Mouse (Mus musculus) testis, adult 2 months (tissue): ENCODE data around the gene Skp2. TPM values are rescaled to one million over a fixed set of nuclear protein-coding genes. Genes with fewer than 3 reads are reported as not detected.
"Not testable (repeated sequence)": the region's sequence is repeated elsewhere in the genome, so short reads cannot be mapped to it uniquely, and the experiment has no call there.

Experiments used
- H3K27ac ChIP-seq: fragments of 200-500 bp; 2 replicates; pipeline ENCODE4 v1.5.1; 2012; ENCODE audit warnings: low read depth, low read length; ENCODE audit not compliant: control insufficient read depth, insufficient read depth
- H3K27me3 ChIP-seq: fragments of 200-500 bp; 2 replicates; pipeline ENCODE4 v1.6.1; 2012; ENCODE audit warnings: mild to moderate bottlenecking, low read length, moderate library complexity; ENCODE audit not compliant: control insufficient read depth, insufficient read depth
- H3K36me3 ChIP-seq: fragments of 200-500 bp; 2 replicates; pipeline ENCODE4 v1.6.1; 2012; ENCODE audit warnings: mild to moderate bottlenecking, low read length; ENCODE audit not compliant: control insufficient read depth, insufficient read depth
- H3K4me1 ChIP-seq: fragments of 200-500 bp; 2 replicates; pipeline ENCODE4 v1.6.1; 2012; ENCODE audit warnings: low read length; ENCODE audit not compliant: control insufficient read depth, insufficient read depth
- H3K4me3 ChIP-seq: fragments of 200-500 bp; 2 replicates; pipeline ENCODE4 v1.5.1; 2012; ENCODE audit warnings: low read depth, mild to moderate bottlenecking, low read length, moderate library complexity, mixed read lengths; ENCODE audit not compliant: control insufficient read depth
- CTCF ChIP-seq: fragments of 200-500 bp; IDR thresholded peaks from 2 replicates; pipeline ENCODE4 v1.5.1; 2012; ENCODE audit warnings: low read depth, mild to moderate bottlenecking, inconsistent platforms, low read length, moderate library complexity; ENCODE audit not compliant: control insufficient read depth, insufficient read depth, insufficient replicate concordance
- POLR2A ChIP-seq: fragments of 200-500 bp; IDR thresholded peaks from 2 replicates; pipeline ENCODE4 v1.6.1; 2012; ENCODE audit warnings: low read depth, mild to moderate bottlenecking, inconsistent platforms, low read length, moderate library complexity; ENCODE audit not compliant: control insufficient read depth
- polyA plus RNA-seq: library from polyadenylated mRNA; depleted of rRNA; stranded (reverse); fragments of >200 nt; gene quantifications from 2 replicates; pipeline ENCODE4 v1.2.3, GENCODE M21; 2012; rRNA removed

Gene Skp2
- 142 and 149 TPM in 2 replicates for polyA plus RNA-seq

DNA sequence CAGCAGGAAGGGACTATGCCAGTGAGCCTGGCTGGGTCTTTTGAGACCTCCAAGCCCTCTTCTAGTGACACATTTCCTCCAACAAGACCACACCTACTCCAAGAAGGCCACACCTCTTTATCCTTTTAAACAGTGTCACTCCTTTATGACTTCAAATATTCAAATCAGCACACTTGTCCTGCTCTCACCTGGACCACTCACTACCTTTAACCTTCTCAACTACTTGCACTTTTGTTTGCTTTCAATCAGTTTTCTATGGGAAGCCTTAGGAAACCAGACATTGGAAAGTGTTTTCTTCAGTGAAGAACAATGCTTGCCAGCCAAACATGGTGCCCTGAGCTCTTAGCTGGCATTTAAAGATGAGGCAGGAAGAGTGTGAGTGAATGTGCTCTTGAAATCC lies at the start of gene Skp2:
Gene Skp2, minus strand, starts transcription at position 101 of the 400 bp plus-strand sequence.
- no peaks in the 10 kb centered on the region for H3K27me3 ChIP-seq
- H3K27ac ChIP-seq = peak within 1 kb of the TSS; percentile 76
- no peak for TF ChIP-seq CTCF
- TF ChIP-seq POLR2A = peak; percentile 43; the same call in 1 of the 2 replicates
- no peaks in the 10 kb centered on the region for H3K4me1 ChIP-seq
- H3K4me3 ChIP-seq = peak within 1 kb of the TSS; percentile 84
- H3K36me3 ChIP-seq = peaks cover 2% of the 10 kb centered on the region; the same call in 1 of the 2 replicates

DNA sequence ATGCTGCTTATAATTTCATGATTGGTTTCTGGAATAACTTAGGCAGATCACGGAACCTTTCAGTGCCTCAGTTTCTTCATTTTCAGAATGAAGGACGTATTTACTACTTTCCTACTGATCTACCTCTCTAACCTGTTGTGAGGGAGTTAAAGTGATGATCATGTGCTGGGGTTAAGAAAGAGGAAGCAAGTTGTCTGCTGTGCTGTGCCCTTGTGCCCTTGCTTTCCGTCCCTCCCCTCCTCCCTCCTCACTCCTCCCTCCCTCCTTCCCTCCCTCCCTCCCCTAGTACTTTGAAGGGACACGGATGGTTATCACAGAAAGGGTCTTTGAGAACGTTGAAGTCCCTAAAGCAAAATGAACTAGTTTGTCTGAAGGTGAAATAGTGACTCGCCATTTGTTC lies 43.2 kb upstream of the Skp2 start:
- H3K27ac ChIP-seq = no peak overlapping the region
- no peaks in the 10 kb centered on the region for H3K36me3 ChIP-seq
- no peaks in the 10 kb centered on the region for H3K27me3 ChIP-seq
- no peak overlapping the region for H3K4me3 ChIP-seq
- no peaks in the 10 kb centered on the region for H3K4me1 ChIP-seq
- no peak for TF ChIP-seq CTCF
- no peak for TF ChIP-seq POLR2A

DNA sequence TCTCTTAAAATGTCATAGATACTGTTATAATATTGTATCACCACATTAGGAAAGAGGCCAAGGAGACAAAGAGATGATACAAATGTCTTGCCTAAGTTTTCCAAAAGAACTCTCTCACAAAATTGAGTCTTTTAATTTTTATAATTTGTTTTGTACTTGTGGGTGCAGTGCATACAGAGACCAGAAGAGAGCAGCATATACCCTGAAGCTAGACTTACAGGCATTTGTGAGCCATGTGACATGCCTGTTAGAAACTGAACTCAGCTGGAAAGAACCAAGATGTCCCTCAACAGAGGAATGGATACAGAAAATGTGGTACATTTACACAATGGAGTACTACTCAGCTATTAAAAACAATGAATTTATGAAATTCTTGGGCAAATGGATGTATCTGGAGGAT lies 37.5 kb upstream of the Skp2 start:
- not testable (repeated sequence) for H3K27ac ChIP-seq, H3K27me3 ChIP-seq, H3K4me3 ChIP-seq, H3K36me3 ChIP-seq, H3K4me1 ChIP-seq

DNA sequence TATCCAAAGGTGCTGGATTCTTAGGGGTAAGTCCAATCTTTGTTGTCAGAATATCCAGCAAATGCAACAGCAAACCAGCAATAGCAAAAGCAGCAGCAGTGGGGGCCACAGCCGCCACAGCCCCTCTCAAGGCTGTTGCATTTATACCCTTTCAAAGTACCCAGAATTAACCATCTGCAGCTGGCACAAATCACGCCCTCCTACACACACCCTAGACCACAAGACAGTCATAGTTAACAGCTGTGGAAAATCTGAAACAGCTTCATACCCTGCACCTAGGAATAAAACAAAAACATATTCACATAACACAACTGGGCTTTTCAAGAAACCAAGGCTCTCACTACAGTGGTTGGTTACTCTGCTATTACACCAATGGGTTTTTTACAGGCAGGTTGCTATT lies 34.6 kb upstream of the Skp2 start:
- Histone ChIP-seq H3K36me3 (peaks cover 3% of the 10 kb centered on the region), H3K27ac (no peak overlapping the region), H3K27me3 (no peaks in the 10 kb centered on the region), H3K4me1 (no peaks in the 10 kb centered on the region), H3K4me3 (no peak overlapping the region)
- TF ChIP-seq POLR2A = no peak
- no peak for TF ChIP-seq CTCF

DNA sequence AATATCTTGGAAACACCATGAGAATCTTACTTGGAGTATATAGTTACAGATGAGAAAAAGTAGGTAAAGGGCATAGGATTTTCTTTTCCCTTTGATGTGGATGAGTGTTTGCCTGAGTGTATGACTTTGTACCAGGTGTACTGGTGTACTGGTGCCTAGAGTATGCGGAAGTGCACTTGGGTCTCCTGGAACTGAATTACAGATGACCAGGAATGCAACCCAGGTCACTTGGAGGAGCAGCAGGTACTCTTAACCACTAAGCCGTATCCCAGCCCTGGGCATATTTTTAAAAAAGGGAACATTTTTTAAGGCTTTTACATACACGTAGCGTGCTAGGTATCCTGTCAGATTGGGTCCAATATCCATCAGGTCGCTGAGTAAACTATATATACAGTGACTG lies 28.8 kb upstream of the Skp2 start:
- Histone ChIP-seq H3K4me1 (no peaks in the 10 kb centered on the region), H3K4me3 (no peak overlapping the region), H3K27ac (no peak overlapping the region), H3K27me3 (no peaks in the 10 kb centered on the region), H3K36me3 (peaks cover 5% of the 10 kb centered on the region)
- TF ChIP-seq POLR2A (no peak), CTCF (no peak)

DNA sequence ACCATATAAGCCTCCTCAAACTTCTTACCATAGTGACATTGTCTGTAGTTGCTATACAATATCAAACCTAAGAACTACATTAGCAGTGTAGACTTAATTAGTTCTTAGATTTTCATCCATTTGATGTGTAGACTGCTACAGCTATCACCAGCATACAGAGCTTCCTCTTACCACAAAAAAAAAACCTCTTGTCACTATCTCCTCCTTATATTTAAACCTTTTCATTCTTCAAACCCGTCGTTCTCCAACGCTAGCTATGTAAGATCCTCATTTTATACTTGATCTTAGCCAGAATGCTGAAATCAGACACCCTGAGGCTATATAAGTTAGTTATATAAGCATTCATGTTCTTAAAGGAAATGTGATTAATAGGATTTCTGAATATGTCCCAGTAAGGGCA lies 21.8 kb upstream of the Skp2 start:
- TF ChIP-seq CTCF (no peak), POLR2A (no peak)
- H3K27ac ChIP-seq = no peak overlapping the region
- no peaks in the 10 kb centered on the region for H3K27me3 ChIP-seq
- no peak overlapping the region for H3K4me3 ChIP-seq
- H3K4me1 ChIP-seq = no peaks in the 10 kb centered on the region
- peaks cover 1% of the 10 kb centered on the region; the same call in 1 of the 2 replicates for H3K36me3 ChIP-seq

DNA sequence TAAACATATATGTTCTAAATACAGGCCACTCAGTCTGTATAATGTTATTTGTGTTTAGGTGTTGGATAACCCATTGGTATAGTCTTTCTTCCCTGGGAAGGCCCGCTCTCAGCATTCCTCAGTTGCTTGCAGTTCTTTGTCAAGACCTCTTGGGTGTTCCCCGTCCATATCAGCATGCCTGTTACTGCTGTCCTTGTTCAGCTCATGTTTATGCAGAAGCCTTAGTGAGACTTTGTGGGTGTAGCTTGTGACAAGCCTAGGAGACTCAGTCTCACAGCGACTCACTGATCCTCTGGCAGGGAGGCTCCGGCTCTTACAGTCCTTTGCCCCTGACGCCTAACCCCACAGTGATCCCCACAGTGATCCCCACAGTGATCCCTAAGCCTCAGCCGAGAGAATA lies 8.9 kb upstream of the Skp2 start:
- H3K4me3 ChIP-seq = no peak overlapping the region
- peaks cover 1% of the 10 kb centered on the region; the same call in 1 of the 2 replicates for H3K36me3 ChIP-seq
- no peaks in the 10 kb centered on the region for H3K27me3 ChIP-seq
- TF ChIP-seq POLR2A (no peak), CTCF (no peak)
- H3K4me1 ChIP-seq = no peaks in the 10 kb centered on the region
- H3K27ac ChIP-seq = no peak overlapping the region

DNA sequence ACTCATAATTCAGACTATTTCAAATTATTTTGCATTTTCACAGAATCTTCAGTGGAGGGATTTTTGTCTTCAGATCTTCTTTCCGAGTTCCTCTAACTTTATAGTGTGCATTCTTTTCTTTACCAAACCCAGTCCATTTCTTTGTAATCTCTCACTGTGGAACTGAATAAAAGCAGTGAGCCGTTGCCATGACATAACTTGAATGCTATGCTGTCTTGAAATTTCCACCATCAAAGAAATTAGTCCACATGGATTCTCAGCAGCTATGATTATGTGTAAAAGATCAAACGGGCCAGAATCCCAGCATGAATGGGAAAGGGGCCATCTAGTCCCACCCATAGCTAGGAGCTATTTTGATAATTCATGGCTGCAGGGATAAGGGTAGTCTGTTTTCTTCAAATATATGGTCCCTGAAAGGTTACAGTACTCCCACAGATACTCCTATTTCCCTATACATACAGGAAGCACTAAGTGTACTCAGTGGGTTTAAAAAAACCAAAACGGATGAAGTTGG lies 7.4 kb upstream of the Skp2 start:
- Histone ChIP-seq H3K27ac (no peak overlapping the region), H3K4me3 (no peak overlapping the region), H3K36me3 (peaks cover 1% of the 10 kb centered on the region; the same call in 1 of the 2 replicates), H3K27me3 (no peaks in the 10 kb centered on the region), H3K4me1 (no peaks in the 10 kb centered on the region)
- TF ChIP-seq CTCF (no peak), POLR2A (no peak)
